Mouse (Mus musculus): ENCODE measurements around the gene Tmem30c. TPM values are rescaled to one million over a fixed set of nuclear protein-coding genes. Genes with fewer than 3 reads are reported as not detected.

Tmem30c gene
- polyA plus RNA-seq, 1 experiment, result not detected

DNA sequence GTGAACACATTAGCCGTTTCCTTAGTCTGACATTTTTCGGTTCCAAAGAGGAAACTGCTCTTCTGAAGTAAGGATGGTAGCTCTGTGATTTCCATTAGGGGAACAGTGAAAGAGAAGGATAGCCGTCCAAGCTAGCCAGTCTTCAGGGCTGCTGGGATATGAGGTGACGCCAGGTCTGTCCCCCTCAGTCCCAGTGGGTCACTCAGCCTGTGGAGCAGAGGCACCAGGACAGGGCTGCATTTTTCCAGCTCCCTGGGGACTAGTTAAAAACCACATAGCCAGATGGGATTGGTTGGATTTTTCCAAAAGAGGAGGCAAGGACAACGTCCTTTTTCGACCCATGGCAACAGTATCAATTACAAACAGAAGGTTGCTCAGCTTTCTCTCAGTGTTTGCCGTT is 34.3 kb upstream of the Tmem30c start:
- Histone ChIP-seq H3K27ac (ENCODE audit: insufficient read depth, low read depth, low read length) (peak overlapping the region; percentile 69), H3K36me3 (ENCODE audit: control insufficient read depth, insufficient read depth, low read length) (no peaks in the 10 kb centered on the region), H3K4me3 (ENCODE audit: insufficient read depth, low read depth, low read length) (no peak overlapping the region), H3K4me1 (ENCODE audit: control insufficient read depth, insufficient read depth, low read length) (peaks cover 3% of the 10 kb centered on the region; the same call in 1 of the 2 replicates), H3K27me3 (replicated peaks; ENCODE audit: control insufficient read depth, insufficient read depth, low read length) (no peaks in the 10 kb centered on the region)
- 61% methylated on average over 7 of the region's 7 CpGs for WGBS
- DNase-seq, result peak; percentile 71
- no peak for TF ChIP-seq POLR2A (IDR thresholded peaks at IDR 0.05; ENCODE audit: low read depth, low read length)
- TF ChIP-seq CTCF (conservative IDR thresholded peaks at IDR 0.05; ENCODE audit: insufficient read depth, insufficient read length, low read depth, low read length), result no peak

DNA sequence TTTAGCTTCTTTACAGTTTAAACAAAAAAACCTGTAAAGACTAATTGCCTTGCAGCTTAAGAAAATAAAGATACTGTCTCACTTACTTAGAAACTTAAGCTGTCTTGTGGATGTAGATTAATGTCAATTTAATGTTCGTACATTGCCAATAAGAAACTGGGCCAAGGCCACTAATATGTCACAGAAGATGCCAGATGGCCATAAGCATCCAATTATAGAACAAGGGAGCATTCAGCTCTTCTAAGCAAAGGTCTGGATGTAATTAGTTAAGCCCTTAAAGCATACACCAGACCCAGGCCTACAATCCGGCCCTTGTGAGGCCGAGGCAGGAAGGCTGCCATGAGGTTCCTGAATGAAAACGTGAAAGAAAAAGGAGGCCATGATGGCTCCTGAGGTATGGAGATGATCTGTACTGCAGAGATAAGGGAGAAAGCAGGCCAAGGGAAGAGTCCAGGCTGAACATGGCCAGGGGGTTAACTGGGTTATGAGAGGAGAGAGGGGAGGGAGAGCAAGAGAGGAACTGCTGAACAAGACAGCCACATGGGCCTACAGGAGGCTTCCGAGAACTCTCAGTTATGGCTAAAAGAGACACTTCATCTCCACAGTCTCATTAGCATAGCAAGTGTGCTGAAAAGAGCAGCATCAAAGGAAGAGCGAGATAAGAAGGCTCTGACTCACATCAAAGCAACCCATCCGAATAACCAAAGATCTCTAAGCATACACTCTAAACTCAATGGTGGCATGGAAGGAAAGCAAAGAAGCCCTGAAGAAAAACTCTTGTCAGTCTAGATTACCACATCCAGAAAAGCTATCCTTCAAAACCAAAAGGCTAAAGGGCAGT is 26.8 kb upstream of the Tmem30c start:
- Histone ChIP-seq H3K4me3 (ENCODE audit: insufficient read depth, low read depth, low read length) (no peak overlapping the region), H3K27me3 (replicated peaks; ENCODE audit: control insufficient read depth, insufficient read depth, low read length) (no peaks in the 10 kb centered on the region), H3K36me3 (ENCODE audit: control insufficient read depth, insufficient read depth, low read length) (no peaks in the 10 kb centered on the region), H3K4me1 (ENCODE audit: control insufficient read depth, insufficient read depth, low read length) (peaks cover 3% of the 10 kb centered on the region; the same call in 1 of the 2 replicates), H3K27ac (ENCODE audit: insufficient read depth, low read depth, low read length) (no peak overlapping the region)
- no peak for DNase-seq
- TF ChIP-seq POLR2A (IDR thresholded peaks at IDR 0.05; ENCODE audit: low read depth, low read length) (no peak), CTCF (conservative IDR thresholded peaks at IDR 0.05; ENCODE audit: insufficient read depth, insufficient read length, low read depth, low read length) (no peak)
- WGBS, result 86% methylated on average over 7 of the region's 7 CpGs

GRCm38 (mm10) chr16:57318637-57319125 is 26.0 kb upstream of the Tmem30c start:
- DNase-seq, result peak; percentile 73
- 54% methylated on average over 8 of the region's 8 CpGs for WGBS
- TF ChIP-seq CTCF (conservative IDR thresholded peaks at IDR 0.05; ENCODE audit: insufficient read depth, insufficient read length, low read depth, low read length) (no peak), POLR2A (IDR thresholded peaks at IDR 0.05; ENCODE audit: low read depth, low read length) (no peak)
- Histone ChIP-seq H3K4me3 (ENCODE audit: insufficient read depth, low read depth, low read length) (no peak overlapping the region), H3K27me3 (replicated peaks; ENCODE audit: control insufficient read depth, insufficient read depth, low read length) (no peaks in the 10 kb centered on the region), H3K4me1 (ENCODE audit: control insufficient read depth, insufficient read depth, low read length) (peaks cover 3% of the 10 kb centered on the region; the same call in 1 of the 2 replicates), H3K36me3 (ENCODE audit: control insufficient read depth, insufficient read depth, low read length) (no peaks in the 10 kb centered on the region), H3K27ac (ENCODE audit: insufficient read depth, low read depth, low read length) (peak overlapping the region; percentile 62; the same call in 1 of the 2 replicates)

- Histone ChIP-seq H3K36me3 (ENCODE audit: control insufficient read depth, insufficient read depth, low read length) (no peaks in the 10 kb centered on the region), H3K4me3 (ENCODE audit: insufficient read depth, low read depth, low read length) (no peak overlapping the region), H3K27ac (ENCODE audit: insufficient read depth, low read depth, low read length) (peak overlapping the region; percentile 85), H3K4me1 (ENCODE audit: control insufficient read depth, insufficient read depth, low read length) (peaks cover 3% of the 10 kb centered on the region; the same call in 1 of the 2 replicates), H3K27me3 (replicated peaks; ENCODE audit: control insufficient read depth, insufficient read depth, low read length) (no peaks in the 10 kb centered on the region)
- no peak for TF ChIP-seq CTCF (conservative IDR thresholded peaks at IDR 0.05; ENCODE audit: insufficient read depth, insufficient read length, low read depth, low read length)
- no peak for TF ChIP-seq POLR2A (IDR thresholded peaks at IDR 0.05; ENCODE audit: low read depth, low read length)
- peak; percentile 20 for DNase-seq
- WGBS, result 53% methylated on average over 13 of the region's 13 CpGs
Observed at GRCm38 (mm10) chr16:57317882-57318636, 25.4 kb upstream of the Tmem30c start.

- TF ChIP-seq CTCF (conservative IDR thresholded peaks at IDR 0.05; ENCODE audit: insufficient read depth, insufficient read length, low read depth, low read length) (no peak), POLR2A (IDR thresholded peaks at IDR 0.05; ENCODE audit: low read depth, low read length) (no peak)
- H3K27me3 ChIP-seq (replicated peaks; ENCODE audit: control insufficient read depth, insufficient read depth, low read length), result no peaks in the 10 kb centered on the region
- no peaks in the 10 kb centered on the region for H3K36me3 ChIP-seq (ENCODE audit: control insufficient read depth, insufficient read depth, low read length)
- peaks cover 3% of the 10 kb centered on the region; the same call in 1 of the 2 replicates for H3K4me1 ChIP-seq (ENCODE audit: control insufficient read depth, insufficient read depth, low read length)
- H3K4me3 ChIP-seq (ENCODE audit: insufficient read depth, low read depth, low read length), result no peak overlapping the region
- no peak for DNase-seq
- WGBS, result 73% methylated on average over 4 of the region's 4 CpGs
- no peak overlapping the region for H3K27ac ChIP-seq (ENCODE audit: insufficient read depth, low read depth, low read length)
Observed at GRCm38 (mm10) chr16:57317127-57317526, 24.5 kb upstream of the Tmem30c start.

DNA sequence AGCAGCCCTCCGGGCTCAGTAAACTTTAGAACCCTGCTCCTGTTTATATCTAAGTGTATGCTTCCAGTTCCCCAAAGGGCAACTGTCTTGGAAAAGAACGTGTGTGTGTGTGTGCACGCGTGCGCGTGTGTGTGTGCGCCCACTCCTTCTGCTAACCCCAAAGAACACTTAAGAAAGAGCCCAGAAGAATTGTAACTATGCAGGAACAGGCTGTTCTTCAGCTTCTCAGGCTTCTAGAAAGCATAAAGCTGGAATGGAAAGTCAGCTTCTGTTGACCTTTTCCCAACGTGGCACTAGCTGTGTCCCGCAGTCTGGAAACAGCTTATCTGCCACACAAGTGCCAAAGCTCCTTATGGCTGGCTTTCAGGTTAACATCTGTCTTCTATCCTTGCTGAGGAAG is 22.4 kb upstream of the Tmem30c start:
- Histone ChIP-seq H3K27me3 (replicated peaks; ENCODE audit: control insufficient read depth, insufficient read depth, low read length) (no peaks in the 10 kb centered on the region), H3K4me1 (ENCODE audit: control insufficient read depth, insufficient read depth, low read length) (peaks cover 3% of the 10 kb centered on the region; the same call in 1 of the 2 replicates), H3K27ac (ENCODE audit: insufficient read depth, low read depth, low read length) (no peak overlapping the region), H3K4me3 (ENCODE audit: insufficient read depth, low read depth, low read length) (no peak overlapping the region), H3K36me3 (ENCODE audit: control insufficient read depth, insufficient read depth, low read length) (no peaks in the 10 kb centered on the region)
- WGBS, result 82% methylated on average over 9 of the region's 9 CpGs
- TF ChIP-seq POLR2A (IDR thresholded peaks at IDR 0.05; ENCODE audit: low read depth, low read length) (no peak), CTCF (conservative IDR thresholded peaks at IDR 0.05; ENCODE audit: insufficient read depth, insufficient read length, low read depth, low read length) (no peak)
- DNase-seq, result no peak
